Mouse (Mus musculus) neural tube, embryonic 10.5 days (tissue): Measurements from ENCODE around the gene Pak6.

Experiments used
- DNase-seq: peaks from one replicate; pipeline ENCODE4 v3.0.0-alpha.2; 2017; ENCODE audit warnings: low spot score; ENCODE audit errors: extremely low spot score

The Pak6 gene

DNA sequence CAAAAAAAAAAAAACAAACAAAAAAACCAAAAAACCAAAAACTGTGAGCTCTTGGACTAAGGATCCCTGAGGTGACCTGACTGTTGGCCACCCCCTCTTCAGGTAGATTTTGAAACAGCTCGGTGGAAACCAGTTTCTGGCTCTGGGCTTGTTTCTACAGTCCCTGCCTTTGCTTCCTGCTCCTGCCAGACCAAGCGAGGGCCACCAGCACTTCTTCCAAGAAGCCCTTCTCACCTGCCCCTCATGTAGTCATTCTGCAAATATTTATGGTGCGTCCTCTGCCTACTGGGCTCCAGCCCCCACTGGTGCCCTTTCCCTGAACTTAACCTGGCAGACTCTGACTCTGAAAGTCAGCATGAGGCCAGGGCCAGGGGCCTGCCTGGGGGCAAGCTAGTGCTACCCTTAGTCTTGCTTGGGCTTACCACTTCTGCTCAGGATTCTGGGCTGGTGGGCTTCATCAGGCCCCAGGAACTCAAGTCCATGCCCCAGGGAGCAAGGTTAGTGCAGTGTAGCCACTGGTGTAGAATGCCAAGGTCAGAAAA, 1.9 kb downstream of the Pak6 start:
- no peak for DNase-seq

DNA sequence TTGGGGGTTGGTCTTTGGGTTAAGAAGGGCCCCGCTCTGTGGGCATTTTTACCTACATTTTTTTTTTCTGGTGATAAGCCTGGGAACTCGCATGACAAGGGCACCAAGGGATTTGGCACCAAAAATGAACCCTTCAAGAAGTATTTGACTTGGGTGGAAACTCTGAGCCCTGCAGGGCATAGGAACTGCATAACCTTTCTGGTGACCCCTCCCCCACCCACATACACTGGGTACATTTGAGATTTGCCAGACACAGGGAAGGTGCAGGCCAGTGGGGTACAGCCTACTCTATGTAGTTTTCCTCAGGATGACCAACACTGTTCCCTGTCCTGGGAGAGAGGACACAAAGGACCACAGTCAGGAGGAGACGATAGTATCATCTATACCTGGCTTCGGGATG, 2.5 kb downstream of the Pak6 start:
- DNase-seq = no peak

DNA sequence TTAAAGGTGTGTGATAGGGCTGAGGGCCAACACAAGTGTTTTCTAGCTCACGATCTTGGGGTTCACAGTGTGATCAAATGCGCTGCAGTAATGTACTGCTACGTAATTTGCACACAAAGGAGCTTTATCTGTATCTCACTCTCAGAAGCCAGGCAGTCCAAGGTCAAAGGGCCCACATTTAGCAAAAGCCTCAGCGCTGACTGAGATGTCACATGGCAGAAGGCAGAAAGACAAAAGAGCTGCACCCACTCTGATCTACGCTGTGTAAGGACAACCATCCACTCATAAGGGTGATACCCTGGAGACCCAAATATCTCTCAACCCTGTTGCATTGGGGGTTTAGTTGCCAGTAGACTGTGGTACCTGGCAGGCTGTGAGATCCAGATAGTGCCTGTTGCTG, 4.1 kb downstream of the Pak6 start:
- no peak for DNase-seq

DNA sequence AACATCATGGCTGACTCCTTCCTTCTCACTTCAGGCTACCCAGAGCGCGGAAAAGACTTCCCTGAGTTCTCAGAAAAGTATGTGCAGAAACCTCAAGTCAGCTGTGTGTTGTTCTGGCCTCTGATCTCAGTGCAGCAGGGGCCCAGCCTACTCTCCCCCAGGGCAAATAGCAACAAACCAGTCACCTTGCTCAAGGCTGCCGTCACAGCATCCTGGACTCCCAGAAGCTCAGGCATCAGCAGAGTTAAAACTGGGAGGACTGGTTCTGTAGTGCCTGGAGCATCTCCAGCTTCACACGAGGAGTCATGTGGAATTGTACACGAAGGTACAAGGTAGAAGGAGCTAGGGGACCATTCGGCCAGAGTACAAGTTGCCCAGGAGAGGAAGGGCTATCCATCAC, 6.1 kb downstream of the Pak6 start:
- DNase-seq = no peak

DNA sequence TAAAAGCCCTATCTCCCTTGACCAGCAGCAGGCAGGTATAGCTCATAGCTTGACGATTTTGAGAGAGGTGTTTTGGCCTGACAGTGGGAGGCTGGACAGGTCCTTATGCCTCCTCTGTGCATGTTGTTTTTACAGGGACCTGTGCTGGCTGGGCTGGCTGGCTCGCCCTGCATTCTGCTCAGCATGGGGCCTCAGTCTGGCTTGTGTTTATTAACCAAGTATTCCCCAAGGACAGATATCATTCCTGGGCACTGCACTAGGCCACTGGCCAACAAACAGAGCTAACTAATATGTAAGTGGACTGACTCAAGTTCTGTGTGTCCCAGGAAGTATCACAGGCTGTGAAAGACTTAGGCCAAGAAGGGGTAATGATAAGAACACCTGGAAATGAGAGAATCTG, 6.7 kb downstream of the Pak6 start:
- DNase-seq = no peak

DNA sequence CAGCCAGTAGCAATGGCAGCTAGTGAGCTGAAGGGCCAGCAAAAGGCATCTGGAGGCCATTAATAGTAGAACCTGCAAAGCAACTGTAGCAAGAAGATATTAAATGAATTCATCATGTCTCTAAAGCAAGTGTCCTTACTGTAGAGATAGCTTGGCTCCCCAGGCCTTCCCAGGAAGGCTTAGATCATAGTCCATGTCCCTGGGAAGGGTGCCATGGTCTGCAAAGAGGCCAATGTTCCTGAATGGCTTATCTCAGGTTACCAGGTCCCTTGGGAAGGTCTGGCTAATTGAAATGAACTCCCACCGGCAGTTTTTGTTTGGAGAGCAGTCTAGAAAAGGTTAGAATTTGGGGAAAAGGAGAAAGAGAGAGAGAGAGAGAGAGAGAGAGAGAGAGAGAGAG, 8.6 kb downstream of the Pak6 start:
- DNase-seq = no peak

DNA sequence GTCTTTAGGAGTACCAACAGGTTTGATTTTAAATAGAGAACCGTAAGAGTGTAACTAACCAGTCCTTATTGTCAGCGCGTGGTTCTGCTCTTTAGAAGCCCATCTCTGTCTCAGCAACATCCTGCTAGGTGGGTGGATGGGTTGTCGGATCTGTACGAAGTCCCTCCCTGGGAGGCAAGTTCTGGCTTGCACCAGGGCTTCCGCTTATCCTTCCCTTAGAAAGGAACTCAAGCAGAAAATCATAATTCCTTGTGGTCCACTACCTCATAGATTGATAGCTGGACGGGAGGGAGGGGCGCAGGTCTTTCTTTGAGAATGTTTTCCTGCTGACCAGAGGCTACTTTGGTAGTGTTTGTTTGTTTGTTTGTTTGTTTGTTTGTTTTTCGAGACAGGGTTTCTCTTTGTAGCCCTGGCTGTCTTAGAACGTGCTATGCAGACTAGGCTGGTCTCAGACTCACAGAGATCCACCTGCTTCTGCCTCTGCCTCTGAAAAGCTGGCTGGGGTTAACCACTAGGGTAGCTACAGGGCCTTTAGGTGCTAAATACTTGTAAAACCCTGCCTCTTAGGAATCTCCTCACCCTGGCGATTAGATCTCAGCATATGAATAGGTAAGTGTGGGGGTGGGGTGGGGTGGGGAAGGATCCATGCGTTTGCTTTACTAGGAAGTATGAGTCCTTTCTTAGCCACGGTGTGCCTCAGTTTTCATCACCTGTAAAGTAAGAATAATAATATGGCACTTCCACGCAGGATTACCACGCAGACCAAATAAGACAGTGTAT, 10.8 kb downstream of the Pak6 start:
- no peak for DNase-seq

DNA sequence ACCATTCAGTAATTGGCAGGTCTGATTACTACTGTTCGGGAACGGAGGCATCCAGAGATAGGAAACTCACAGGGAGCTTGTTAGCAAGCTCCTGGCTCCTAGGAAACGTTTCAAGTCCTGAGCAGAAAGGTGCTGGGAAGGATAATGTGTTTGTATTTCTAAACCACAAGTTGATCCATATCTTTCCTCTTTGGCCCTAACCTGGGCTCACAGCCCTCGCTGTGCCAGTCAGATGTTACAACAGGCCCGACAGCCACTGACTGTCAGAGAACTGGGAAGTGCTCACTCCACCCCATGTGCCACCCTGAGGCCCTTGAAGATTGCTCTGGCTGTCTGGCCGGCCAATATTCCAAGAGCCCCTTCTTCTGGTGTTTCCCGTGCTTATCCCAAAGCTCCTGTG, 11.4 kb downstream of the Pak6 start:
- DNase-seq = no peak

DNA sequence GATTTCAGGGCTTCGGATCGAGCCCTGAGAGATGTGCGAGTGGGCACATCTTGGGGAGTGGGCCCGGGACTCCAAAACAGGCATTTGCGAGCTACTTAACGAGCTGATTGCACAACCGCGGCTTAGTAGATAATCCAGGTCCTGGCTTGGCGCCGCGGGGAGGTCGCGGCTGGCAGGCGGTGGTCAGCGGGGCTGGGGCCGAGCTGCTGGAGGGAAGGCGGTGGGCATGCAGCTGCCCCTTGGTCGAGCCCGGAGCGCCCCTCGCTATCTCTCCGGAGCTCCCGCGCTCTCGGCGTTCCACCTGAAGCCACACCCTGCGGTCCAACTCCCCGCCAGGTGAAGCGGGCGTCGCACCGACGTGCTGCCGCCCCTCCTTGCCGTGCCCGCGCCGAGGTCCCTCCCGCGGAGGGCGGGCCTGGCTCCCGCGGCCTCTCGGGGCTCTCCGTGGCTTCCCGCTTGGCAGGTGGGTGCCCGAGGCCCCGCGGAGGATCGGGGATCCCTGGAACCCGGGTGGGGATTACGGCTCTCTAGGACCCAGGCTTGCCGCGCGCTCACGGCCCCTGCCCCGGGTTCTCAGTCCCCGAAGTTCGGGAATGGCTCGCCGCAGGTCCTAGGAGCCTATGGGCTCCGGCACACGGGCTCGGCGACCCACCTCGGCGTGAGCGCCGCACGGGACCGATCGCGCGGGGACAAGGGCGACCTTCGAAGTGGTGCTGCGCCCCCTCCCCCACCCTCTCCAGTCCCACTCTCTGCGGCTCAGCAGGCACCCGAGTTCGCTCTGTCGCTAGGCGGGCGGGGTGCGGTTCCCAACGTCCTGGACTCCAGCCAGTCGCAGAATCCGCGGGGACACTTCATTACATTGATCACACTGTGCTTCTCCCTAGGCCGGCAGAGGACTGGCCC, 14.0 kb downstream of the Pak6 start:
- peak; percentile 53 for DNase-seq

DNA sequence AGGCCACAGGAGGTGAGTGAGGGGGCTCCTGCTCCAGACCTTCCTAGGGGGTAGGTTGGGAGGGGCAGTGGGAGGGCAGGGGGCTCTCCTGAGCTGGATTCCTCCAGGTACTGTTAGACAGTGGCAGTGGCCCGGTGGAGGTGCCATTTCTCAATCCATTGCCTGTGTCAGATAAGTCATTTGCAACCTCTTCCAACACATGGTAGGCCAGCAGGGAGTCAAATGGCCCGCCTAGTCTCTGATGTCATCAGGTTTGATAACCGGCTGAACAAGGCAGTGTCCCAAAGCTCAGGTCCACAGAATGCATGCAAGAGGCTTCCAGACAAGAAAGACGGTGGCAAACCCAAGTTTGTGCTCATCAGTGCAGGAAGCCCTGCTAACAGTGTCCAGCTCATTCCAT, 14.7 kb downstream of the Pak6 start:
- no peak for DNase-seq

DNA sequence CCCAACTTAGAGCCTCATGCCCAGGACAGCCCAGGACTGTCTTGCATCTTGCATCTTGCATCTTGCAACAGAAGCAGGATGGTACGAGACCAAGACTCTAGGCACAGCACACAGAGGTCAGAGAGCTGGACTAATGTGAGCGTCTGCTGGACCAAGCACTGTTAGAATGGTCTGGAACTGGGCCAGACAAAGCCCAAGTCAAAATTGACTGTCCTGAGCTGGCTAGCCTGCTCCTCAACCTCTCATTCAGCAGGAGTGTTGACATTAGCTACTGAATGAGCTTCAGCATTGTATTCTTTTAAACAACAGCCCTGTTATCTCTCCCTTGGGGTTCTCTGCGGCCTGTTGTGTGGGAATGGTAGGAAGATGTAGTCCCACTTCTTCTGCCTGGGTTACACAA, 16.5 kb downstream of the Pak6 start:
- no peak for DNase-seq

DNA sequence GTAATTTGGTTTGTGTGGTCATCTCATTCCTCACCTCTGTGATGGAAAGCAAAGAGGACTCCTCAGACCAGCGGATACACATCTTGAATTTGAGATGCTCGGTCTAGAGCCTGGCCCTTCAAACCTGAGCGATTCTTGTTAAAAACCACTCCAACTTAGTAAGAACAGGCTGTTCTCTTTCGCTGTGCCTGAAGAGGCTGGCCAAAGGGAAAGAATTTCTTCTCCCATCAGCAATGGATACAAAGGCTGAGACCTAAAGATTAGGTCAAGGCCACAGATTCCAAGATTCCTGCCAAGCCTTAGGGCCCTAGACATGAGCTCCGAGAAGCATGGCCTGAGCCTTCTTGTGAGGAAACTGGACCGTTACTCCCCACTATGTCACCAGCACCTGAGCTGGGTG, 17.8 kb downstream of the Pak6 start:
- no peak for DNase-seq

DNA sequence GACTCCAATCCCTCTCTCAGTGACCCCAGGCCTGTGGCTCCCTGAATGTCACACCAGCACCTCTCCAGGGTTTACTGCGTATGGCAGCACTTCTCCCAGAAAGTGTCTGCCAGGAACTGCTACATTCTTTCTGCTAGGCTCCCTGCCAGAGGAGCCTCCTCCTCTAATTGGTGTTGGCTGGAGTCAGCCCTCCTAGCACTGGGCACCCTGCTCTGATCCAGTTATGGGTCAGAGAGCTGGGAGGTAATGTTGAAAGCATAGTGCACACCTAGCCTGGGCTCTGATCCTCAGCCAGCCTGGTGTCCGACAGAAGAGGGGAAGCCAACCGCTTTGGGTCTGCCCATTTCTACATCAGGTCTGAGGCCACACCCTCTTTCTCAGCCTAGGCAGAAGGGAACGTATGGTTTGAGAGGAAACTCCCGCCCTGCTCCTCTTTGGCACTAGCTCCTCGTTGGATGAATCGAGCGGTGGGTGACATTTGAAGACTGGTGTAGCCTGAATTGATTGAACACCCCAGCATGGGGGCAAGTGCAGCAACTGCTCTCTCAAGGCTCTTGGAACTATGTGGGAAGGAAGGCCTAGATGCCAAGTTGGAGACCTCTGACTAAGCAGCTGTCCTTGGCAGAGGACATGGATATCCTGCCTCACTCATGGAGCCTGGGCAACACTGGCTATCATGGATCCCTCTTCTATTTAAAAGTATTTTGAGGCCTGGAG, 19.6 kb downstream of the Pak6 start:
- DNase-seq = no peak

DNA sequence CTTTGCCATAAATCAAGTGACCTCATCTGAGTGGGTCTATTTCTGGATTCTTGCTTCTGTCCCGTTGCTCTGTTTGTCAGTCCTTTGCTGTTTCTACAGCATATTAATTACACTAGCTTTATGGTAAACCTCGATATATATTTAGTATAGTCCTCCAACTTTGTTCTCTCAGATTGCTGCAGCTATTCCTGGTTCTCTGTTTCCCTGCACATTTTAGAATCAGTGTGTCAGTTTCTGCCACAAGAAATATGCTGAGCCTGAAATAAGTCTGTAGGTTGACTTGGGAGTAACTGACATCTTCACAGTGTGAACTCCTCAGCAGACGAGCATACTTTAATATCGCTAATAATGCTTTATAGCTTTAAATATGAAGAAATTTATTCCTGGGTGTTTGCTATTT, 22.0 kb downstream of the Pak6 start:
- DNase-seq = no peak

DNA sequence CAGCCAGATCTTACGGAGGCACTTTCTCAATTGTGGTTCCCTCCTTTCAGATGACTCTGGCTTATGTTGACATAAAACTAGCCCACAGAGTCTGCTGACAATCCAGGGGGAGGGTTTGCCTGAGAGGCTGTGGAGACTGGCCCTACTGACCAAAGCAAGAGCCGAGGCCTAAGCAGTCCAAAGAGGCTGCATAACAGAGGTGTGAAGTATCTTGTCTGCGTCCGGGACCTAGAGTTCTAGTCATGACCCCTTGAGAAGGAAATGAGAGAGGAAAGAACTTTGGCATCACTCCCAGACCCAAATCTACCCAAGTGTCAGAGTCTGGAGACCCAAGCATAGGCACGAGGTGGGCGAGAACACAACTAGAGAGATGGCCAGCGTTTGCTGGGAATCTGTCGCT, 23.6 kb downstream of the Pak6 start:
- no peak for DNase-seq

DNA sequence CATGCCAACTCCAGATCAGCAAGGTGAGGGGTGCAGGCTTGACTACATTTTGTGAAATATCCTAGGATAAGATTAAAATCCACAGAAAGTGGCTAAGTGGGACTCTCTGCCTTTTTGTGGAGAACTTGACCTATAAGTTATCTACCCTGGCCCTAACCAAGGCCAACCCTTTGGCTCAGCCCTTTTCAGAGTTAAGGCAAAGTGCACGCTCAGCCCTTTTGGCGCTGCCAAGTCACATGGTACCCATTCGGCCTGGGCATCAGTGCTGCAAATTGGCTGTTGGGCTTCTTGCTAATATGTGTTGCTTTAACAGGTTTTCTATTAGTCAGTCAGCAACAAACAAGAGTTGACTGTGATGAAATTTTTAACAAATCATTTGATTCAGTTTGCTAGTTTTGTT, 24.7 kb downstream of the Pak6 start:
- DNase-seq = no peak

DNA sequence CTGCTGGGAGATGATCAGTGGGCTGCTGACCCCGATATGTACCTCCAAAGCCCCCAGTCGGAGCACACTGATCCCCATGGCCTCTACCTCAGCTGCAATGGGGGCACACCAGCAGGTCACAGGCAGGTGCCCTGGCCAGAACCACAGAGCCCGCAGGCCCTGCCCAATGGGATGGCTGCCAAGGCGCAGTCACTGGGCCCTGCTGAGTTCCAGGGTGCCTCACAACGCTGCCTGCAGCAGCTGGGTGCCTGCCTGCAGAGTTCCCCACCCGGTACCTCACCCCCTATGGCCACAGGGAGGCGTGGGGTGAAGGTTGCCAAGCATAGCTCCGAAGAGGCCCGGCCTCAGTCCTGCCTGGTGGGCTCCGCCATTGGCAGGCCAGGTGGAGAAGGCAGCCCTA, 26.8 kb downstream of the Pak6 start:
- no peak for DNase-seq

DNA sequence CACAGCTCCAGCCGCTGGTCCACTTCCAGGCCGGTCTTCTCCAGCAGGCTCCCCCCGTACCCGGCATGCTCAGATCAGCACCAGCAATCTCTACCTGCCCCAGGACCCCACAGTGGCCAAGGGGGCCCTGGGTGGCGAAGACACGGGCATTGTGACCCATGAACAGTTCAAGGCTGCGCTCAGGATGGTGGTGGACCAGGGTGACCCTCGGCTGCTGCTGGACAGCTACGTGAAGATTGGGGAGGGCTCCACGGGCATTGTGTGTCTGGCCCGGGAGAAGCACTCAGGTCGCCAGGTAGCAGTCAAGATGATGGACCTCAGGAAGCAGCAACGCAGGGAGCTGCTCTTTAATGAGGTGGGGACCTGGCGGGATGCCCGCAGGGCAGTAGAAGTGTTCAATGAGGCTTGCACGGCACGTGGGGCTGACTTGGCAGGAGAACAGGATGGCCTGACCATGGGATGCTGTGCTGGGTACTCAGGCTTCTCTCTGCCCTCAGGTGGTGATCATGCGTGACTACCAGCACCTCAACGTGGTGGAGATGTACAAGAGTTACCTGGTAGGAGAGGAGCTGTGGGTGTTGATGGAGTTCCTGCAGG, 30.4 kb downstream of the Pak6 start:
- no peak for DNase-seq

DNA sequence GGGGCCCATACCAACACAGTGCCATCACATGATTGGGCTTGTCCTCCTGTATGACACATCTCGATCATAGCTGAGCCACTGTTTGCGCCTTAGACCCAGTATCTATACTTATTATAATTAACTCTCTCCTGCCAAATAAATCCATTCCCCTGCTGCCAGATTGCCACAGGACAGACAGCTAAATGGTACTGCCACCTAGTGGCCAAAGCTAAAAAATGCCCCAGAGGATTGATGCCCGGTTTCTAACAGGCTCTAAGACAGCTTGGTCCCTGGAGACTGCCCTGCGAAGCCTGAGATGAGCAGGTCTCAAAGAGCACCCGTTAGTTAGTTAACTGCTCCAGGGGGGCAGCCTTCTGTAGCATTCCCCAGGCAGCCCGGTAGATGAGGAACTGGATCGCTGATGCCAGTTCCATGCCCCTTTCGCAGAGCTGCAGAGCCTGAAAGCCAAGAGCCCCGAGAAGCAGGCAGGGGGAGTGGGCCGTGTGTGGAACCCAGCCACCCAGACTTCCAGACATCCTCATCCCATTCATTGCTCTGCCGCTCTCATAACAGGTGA, 32.7 kb downstream of the Pak6 start:
- DNase-seq = peak; percentile 63

DNA sequence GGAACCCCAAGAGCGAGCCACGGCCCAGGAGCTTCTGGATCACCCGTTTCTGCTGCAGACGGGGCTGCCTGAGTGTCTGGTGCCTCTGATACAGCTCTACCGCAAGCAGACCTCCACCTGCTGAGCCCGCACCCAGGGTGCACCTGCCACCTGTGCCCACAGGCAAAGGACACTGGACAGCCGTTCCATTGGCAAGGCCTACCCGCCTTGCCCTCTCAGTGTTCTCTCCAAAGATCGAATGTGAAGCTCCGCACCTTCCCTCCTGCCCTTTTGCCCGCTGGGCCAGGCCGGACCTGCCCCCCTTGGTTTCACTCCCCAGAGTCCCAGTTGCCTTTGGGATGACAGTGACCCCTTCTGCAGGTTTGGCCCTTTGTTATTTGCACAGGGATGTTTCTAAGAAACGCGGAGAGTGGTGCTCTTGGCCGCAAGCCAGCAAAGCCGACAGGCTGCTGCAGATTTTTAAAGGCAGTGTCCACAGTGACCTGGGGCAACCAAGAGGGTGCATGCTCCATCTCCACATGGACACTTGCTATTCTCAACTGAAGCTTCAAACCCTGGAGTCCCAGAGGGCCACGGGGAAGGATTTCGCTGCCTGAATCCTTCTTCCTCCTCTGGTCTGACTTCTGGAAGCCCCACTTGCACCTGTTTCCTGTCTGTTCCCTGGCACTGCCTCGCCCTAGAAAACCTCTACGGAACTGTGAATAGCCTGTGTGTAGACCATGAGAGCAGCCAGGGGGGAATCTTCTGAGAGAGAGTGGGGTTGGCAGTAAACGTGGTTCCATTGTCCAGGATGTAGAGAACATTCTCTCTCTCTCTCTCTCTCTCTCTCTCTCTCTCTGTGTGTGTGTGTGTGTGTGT, 33.6 kb downstream of the Pak6 start:
- DNase-seq = no peak
